Mouse (Mus musculus) kidney, embryonic 16.5 days (tissue): ENCODE measurements at regions not wholly inside any gene's neighbourhood (a gene's known extent, or its start where the extent isn't known, plus 50 kb on each side); places are given as distances from the start of the nearest gene placed in this dataset. TPM values are rescaled to one million over a fixed set of nuclear protein-coding genes. Genes with fewer than 3 reads are reported as not detected.

ENCODE experiments used
- ATAC-seq: fragments of 200-750 bp; cut with Nextera tagmentation; 2 replicates; pipeline ENCODE4 v1.8.0; 2017; ENCODE audit warnings: moderate TSS enrichment; ENCODE audit not compliant: low FRiP score, low TSS enrichment
- H3K27ac ChIP-seq: fragments of 300-500 bp; sonication (generic); 2 replicates; pipeline ENCODE4 v1.5.1; 2014; ENCODE audit warnings: low read length
- H3K27me3 ChIP-seq: fragments of 300-500 bp; sonication (generic); 2 replicates; pipeline ENCODE4 v1.6.1; 2014; ENCODE audit warnings: low read length, control low read depth, mixed read lengths; ENCODE audit not compliant: insufficient read depth
- H3K36me3 ChIP-seq: fragments of 300-500 bp; sonication (generic); 2 replicates; pipeline ENCODE4 v1.6.1; 2014; ENCODE audit warnings: low read length, control low read depth, mixed read lengths; ENCODE audit not compliant: insufficient read depth
- H3K4me1 ChIP-seq: fragments of 300-500 bp; sonication (generic); 2 replicates; pipeline ENCODE4 v1.6.1; 2014; ENCODE audit warnings: low read length, control low read depth, mixed read lengths; ENCODE audit not compliant: insufficient read depth
- H3K4me2 ChIP-seq: fragments of 300-500 bp; sonication (generic); replicated peaks from 2 replicates; pipeline ENCODE4 v1.6.1; 2014; ENCODE audit warnings: low read depth, low read length
- H3K4me3 ChIP-seq: fragments of 300-500 bp; sonication (generic); 2 replicates; pipeline ENCODE4 v1.5.1; 2014; ENCODE audit warnings: mild to moderate bottlenecking, low read length
- H3K9ac ChIP-seq: fragments of 300-500 bp; sonication (generic); replicated peaks from 2 replicates; pipeline ENCODE4 v1.6.1; 2014; ENCODE audit warnings: low read length
- H3K9me3 ChIP-seq: fragments of 300-500 bp; sonication (generic); 2 replicates; pipeline ENCODE4 v1.6.1; 2016; ENCODE audit warnings: low read length, control low read depth
- WGBS: fragments of 180-500 bp; shearing (Covaris S2); extraction: QIAGEN DNeasy Blood & Tissue Kit; methylation state at CpG from one replicate; pipeline ENCODE4 v1.1.7; 2014; 5-methylcytosine and 5-hydroxymethylcytosine counted together
- microRNA-seq: library from miRNA; unstranded; fragments of <30 nt; microRNA quantifications from one replicate; pipeline ENCODE4, GENCODE M21; 2016

DNA sequence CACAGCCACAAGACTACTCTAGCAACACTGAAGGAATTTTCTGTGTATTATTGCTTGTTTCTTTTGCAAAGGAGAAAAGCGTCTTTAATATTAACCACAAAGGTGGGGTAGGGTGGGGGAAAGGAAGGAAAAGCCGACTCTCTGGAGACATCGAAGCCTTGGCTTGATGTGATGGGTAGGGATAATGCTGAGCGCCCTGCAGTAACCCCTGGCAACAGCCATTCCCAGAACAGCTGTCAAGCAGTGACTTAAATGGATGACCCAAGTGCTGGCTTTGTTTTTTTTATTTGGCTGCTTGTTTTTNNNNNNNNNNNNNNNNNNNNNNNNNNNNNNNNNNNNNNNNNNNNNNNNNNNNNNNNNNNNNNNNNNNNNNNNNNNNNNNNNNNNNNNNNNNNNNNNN, 51.6 kb upstream of the Klf7 start:
- WGBS: 42% methylated on average over 4 of the region's 4 CpGs
- Histone ChIP-seq H3K9ac (no peak overlapping the region), H3K4me1 (no peaks in the 10 kb centered on the region), H3K4me3 (no peak overlapping the region), H3K4me2 (no peak overlapping the region), H3K36me3 (no peaks in the 10 kb centered on the region), H3K9me3 (no peaks in the 10 kb centered on the region), H3K27me3 (no peaks in the 10 kb centered on the region), H3K27ac (no peak overlapping the region)
- no peak for ATAC-seq

GRCm38 (mm10) chr1:64172122-64172521, 50.0 kb upstream of the Klf7 start:
- no peak for ATAC-seq
- Histone ChIP-seq H3K9me3 (no peaks in the 10 kb centered on the region), H3K27me3 (no peaks in the 10 kb centered on the region), H3K4me1 (no peaks in the 10 kb centered on the region), H3K4me2 (no peak overlapping the region), H3K9ac (no peak overlapping the region), H3K27ac (no peak overlapping the region), H3K36me3 (no peaks in the 10 kb centered on the region), H3K4me3 (no peak overlapping the region)
- WGBS: 61% methylated on average over 2 of the region's 2 CpGs

Small RNA genes lying in the stretch of these regions (microRNA-seq; reads per million reads assigned to microRNA genes)
- not detected for gene Gm25748
